Mouse (Mus musculus) mouse embryonic stem cell (cell line): Measurements from ENCODE around the gene Endou.

ENCODE experiments used
- in situ Hi-C, 2 experiments: fragments of 300-500 bp; cut with MboI; formaldehyde crosslinking; loops; 1 replicate in 1 of 2; 3 replicates in 1 of 2; pipeline ENCODE4 v1.14.3; 2019 to 2020; ENCODE audit warnings: low sequenced_read_pairs in 2 of 2, low pct_unique_long_range_greater_than_20kb in 1 of 2, mixed read lengths in 1 of 2; ENCODE audit not compliant: unreplicated experiment in 1 of 2

The Endou gene

GRCm38 (mm10) chr15:97717861-97718534, 13.1 kb downstream of the Endou start:
- in situ Hi-C loops: loop anchor here in 1 of 2 experiments (5.0 kb wide), 2 partner anchors 74 to 134 kb away; no protein-coding TSS in a partner anchor

- in situ Hi-C loops: loop anchor here in 1 of 2 experiments (5.0 kb wide), 2 partner anchors 76 to 136 kb away; no protein-coding TSS in a partner anchor
These were observed 14.4 kb downstream of the Endou start for GRCm38 (mm10) chr15:97716782-97717181.

GRCm38 (mm10) chr15:97715734-97716133, 15.4 kb downstream of the Endou start:
- in situ Hi-C loops: loop anchor here in 1 of 2 experiments (5.0 kb wide), 2 partner anchors 77 to 137 kb away; no protein-coding TSS in a partner anchor

GRCm38 (mm10) chr15:97715083-97715482, 16.1 kb downstream of the Endou start:
- in situ Hi-C loops: loop anchor here in 1 of 2 experiments (5.0 kb wide), 2 partner anchors 77 to 137 kb away; no protein-coding TSS in a partner anchor

GRCm38 (mm10) chr15:97712546-97712945, 18.6 kb downstream of the Endou start:
- in situ Hi-C loops: no loop called here

GRCm38 (mm10) chr15:97710906-97711305, 20.2 kb downstream of the Endou start:
- in situ Hi-C loops: no loop called here

GRCm38 (mm10) chr15:97705211-97706050, 25.7 kb downstream of the Endou start, which contains the start of gene Rpap3:
Rpap3 (minus strand) TSS chr15:97705825.
- in situ Hi-C loops: no loop called here

- in situ Hi-C loops: no loop called here
These were observed 34.5 kb downstream of the Endou start for GRCm38 (mm10) chr15:97696616-97697015.

- in situ Hi-C loops: no loop called here
These were observed 37.7 kb downstream of the Endou start for GRCm38 (mm10) chr15:97693411-97693810.

- in situ Hi-C loops: no loop called here
These were observed 47.0 kb downstream of the Endou start for GRCm38 (mm10) chr15:97684118-97684517.

GRCm38 (mm10) chr15:97682053-97682452, 49.1 kb downstream of the Endou start:
- in situ Hi-C loops: no loop called here

GRCm38 (mm10) chr15:97679991-97680681, 51.0 kb downstream of the Endou start:
- in situ Hi-C loops: no loop called here

- in situ Hi-C loops: no loop called here
These were observed 53.8 kb downstream of the Endou start for GRCm38 (mm10) chr15:97677341-97677740.

- in situ Hi-C loops: no loop called here
These were observed 55.2 kb downstream of the Endou start for GRCm38 (mm10) chr15:97675927-97676326.

GRCm38 (mm10) chr15:97674423-97674822, 56.7 kb downstream of the Endou start:
- in situ Hi-C loops: no loop called here

GRCm38 (mm10) chr15:97673256-97674000, 57.7 kb downstream of the Endou start:
- in situ Hi-C loops: no loop called here

GRCm38 (mm10) chr15:97672211-97672765, 58.9 kb downstream of the Endou start:
- in situ Hi-C loops: no loop called here

- in situ Hi-C loops: no loop called here
These were observed 60.6 kb downstream of the Endou start for GRCm38 (mm10) chr15:97670554-97670953.
